Mouse (Mus musculus) testis, adult 2 months (tissue): Measurements from ENCODE around the gene Shc4. TPM values are rescaled to one million over a fixed set of nuclear protein-coding genes. Genes with fewer than 3 reads are reported as not detected.

Source experiments
- H3K27ac ChIP-seq: fragments of 200-500 bp; 2 replicates; pipeline ENCODE4 v1.5.1; 2012; ENCODE audit warnings: low read depth, low read length; ENCODE audit not compliant: control insufficient read depth, insufficient read depth
- H3K27me3 ChIP-seq: fragments of 200-500 bp; 2 replicates; pipeline ENCODE4 v1.6.1; 2012; ENCODE audit warnings: mild to moderate bottlenecking, low read length, moderate library complexity; ENCODE audit not compliant: control insufficient read depth, insufficient read depth
- H3K36me3 ChIP-seq: fragments of 200-500 bp; 2 replicates; pipeline ENCODE4 v1.6.1; 2012; ENCODE audit warnings: mild to moderate bottlenecking, low read length; ENCODE audit not compliant: control insufficient read depth, insufficient read depth
- H3K4me1 ChIP-seq: fragments of 200-500 bp; 2 replicates; pipeline ENCODE4 v1.6.1; 2012; ENCODE audit warnings: low read length; ENCODE audit not compliant: control insufficient read depth, insufficient read depth
- H3K4me3 ChIP-seq: fragments of 200-500 bp; 2 replicates; pipeline ENCODE4 v1.5.1; 2012; ENCODE audit warnings: low read depth, mild to moderate bottlenecking, low read length, moderate library complexity, mixed read lengths; ENCODE audit not compliant: control insufficient read depth
- CTCF ChIP-seq: fragments of 200-500 bp; IDR thresholded peaks from 2 replicates; pipeline ENCODE4 v1.5.1; 2012; ENCODE audit warnings: low read depth, mild to moderate bottlenecking, inconsistent platforms, low read length, moderate library complexity; ENCODE audit not compliant: control insufficient read depth, insufficient read depth, insufficient replicate concordance
- POLR2A ChIP-seq: fragments of 200-500 bp; IDR thresholded peaks from 2 replicates; pipeline ENCODE4 v1.6.1; 2012; ENCODE audit warnings: low read depth, mild to moderate bottlenecking, inconsistent platforms, low read length, moderate library complexity; ENCODE audit not compliant: control insufficient read depth
- polyA plus RNA-seq: library from polyadenylated mRNA; depleted of rRNA; stranded (reverse); fragments of >200 nt; gene quantifications from 2 replicates; pipeline ENCODE4 v1.2.3, GENCODE M21; 2012

Shc4 gene
- polyA plus RNA-seq, 1 experiment = 8.5 TPM

DNA sequence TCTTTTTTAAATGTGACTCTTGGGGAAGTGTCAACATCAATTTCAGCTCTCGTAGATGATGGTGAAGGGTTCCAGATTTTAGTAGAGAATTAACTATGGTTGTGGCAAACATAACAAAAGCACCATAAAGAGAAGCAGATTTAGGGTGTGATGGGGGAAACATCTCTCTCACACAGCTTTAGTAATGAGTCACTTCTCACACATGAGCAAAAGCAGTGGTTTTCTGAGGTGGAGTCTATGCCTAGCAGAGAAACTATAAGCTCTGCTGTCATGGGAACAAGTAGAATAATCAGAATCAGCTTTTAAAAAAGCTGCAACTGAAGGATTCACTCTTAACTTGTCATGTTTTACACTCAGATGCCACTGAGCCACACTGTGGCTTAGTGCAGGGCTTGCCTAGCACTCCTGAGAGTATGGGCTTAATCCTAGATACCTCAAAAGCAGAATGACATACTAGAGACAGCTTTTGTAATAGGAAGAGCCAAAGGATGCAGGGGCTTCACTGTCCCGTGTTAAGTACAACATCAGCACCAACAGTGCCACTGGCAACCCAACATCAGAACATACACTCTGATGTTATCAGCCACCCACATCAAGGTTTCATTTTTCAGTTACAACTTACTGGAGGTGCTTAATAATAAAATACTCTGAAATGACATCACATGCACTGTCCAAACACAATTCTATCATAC, 11.5 kb upstream of the Shc4 start:
- H3K36me3 ChIP-seq = no peaks in the 10 kb centered on the region; the same call in 1 of the 2 replicates
- H3K4me3 ChIP-seq = no peak overlapping the region
- peaks cover 4% of the 10 kb centered on the region for H3K4me1 ChIP-seq
- TF ChIP-seq POLR2A (no peak), CTCF (no peak)
- no peaks in the 10 kb centered on the region for H3K27me3 ChIP-seq
- no peak overlapping the region for H3K27ac ChIP-seq

DNA sequence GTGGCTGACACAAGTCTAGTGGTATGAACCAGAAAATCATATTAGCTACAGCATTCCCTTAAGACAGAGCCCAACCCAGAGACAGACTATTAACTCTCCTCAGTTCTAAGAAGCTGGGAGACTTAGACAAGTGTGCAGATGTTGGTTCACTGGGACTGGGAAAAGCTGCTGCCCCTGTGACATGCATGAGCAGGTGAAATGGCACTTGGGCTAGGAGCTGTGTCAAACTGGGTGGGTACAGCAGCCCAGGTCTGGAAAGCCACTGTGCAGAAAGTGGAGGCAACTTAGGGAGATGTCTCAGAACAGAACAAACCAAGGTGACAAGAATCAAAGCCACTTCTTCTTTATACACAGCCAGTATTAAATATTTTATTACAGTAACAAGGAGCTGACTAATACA, 10.8 kb upstream of the Shc4 start:
- no peak overlapping the region for H3K27ac ChIP-seq
- no peak overlapping the region for H3K4me3 ChIP-seq
- TF ChIP-seq POLR2A = no peak
- TF ChIP-seq CTCF = no peak
- H3K4me1 ChIP-seq = peaks cover 4% of the 10 kb centered on the region
- no peaks in the 10 kb centered on the region for H3K27me3 ChIP-seq
- H3K36me3 ChIP-seq = no peaks in the 10 kb centered on the region

DNA sequence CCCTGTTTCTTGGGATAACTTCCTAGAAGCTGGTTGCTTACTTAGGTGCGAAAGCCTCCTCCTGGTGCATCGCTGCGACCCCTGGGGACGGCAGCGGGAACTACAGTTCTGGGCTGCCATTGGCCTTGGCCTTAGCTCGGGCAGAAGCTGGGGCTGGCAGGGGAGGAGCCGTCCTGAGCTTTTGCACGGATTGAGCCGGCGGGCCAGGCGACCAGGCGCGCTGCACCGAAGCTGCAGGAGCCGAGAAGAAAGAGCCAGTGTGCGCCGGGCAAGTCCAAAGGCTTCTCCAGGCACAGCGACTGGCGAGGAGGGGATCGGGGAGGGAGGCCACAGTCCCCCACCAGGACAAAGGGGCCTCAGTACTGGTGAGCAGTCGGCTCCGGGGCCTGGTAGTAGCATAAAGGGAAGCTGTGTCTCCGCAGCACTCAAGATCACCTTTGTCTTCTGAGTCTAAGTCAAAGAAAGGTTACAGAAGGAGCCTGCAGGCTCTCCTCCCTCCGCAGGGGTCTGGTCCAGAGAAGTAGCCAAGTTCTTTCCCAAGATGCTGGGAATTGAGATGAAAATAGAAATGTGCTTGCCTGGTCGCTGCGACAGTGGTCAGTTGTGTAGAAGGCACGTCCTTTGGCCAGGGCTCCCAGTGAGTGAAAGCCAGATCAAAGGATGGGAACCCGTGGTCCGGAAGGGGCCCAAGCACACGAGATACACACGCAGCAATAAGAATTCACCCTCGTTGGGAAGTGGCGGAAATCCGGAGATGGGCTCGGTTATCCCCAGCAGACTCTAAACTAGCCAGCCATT, 8.0 kb upstream of the Shc4 start:
- H3K27me3 ChIP-seq = no peaks in the 10 kb centered on the region
- peaks cover 4% of the 10 kb centered on the region for H3K4me1 ChIP-seq
- H3K27ac ChIP-seq = no peak overlapping the region
- H3K36me3 ChIP-seq = no peaks in the 10 kb centered on the region
- H3K4me3 ChIP-seq = peak overlapping the region; percentile 53
- no peak for TF ChIP-seq POLR2A
- TF ChIP-seq CTCF = peak; percentile 95

DNA sequence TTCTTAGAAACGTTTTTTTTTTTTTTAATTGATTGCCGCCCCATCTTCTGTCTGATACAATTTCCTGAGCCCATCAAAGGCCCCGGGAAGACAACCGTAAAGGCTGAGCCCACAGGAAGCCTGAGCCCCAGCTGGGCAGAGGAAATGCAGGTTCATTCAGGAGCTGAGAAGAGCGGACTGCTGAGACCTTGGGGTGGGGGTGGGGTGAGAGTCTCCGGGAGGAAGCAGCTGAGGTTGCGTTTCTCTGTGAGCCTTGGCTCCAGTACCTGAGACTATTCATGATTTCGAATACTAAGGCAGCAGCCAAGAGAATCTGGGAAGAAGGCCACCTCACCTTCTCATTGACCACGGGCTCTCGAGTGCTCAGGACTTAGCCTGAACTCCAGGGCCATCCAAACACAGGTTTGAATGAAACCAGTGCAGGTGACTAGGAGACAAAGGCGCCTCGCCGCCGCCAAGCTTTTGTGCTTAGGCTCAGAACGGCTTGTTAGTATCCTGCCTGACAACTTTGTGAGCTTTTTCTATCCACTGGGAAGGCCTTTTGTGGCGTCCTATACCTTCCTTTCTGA, 682 bp upstream of the Shc4 start:
- H3K36me3 ChIP-seq = no peaks in the 10 kb centered on the region
- H3K27ac ChIP-seq = no peak overlapping the region
- peaks cover 2% of the 10 kb centered on the region; the same call in 1 of the 2 replicates for H3K27me3 ChIP-seq
- TF ChIP-seq POLR2A (no peak), CTCF (no peak)
- H3K4me1 ChIP-seq = peaks cover 11% of the 10 kb centered on the region
- H3K4me3 ChIP-seq = no peak overlapping the region

DNA sequence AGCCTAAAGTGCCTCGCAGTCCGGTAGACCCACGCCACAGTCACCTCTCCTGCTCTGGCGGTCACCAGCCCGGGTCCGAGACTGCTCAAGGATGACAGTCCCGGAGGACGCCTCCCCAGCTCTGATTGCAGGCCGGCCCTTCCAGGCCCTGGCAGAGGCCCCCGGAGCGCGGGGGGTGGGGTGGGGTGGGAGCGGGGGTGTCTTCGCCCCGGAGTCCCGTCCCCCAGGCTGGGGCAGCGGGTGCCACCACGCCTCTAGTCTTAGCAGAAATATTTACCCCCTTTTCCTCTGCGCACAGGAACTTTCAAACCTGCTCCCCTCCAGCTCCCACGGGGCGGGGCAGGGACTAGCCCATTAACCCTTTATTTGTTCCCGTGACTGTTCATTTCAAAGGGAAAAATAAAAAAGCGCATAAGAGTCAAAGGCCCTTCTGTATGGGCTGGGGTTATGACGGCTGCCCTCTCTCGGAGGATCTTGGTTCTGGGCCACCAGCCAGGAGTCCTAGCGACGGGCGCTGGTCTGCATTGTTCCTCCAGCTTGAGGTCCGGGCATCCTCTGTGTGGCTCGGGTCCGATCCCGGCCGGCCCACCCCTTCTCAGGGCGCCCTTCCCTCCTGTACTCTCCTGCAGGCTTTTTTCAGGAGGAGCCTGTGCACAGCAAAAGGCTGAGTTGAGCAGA, 401 bp downstream of the Shc4 start:
- H3K27ac ChIP-seq = peak overlapping the region; percentile 32; the same call in 1 of the 2 replicates
- peak overlapping the region; percentile 48 for H3K4me3 ChIP-seq
- peaks cover 11% of the 10 kb centered on the region for H3K4me1 ChIP-seq
- peaks cover 2% of the 10 kb centered on the region; the same call in 1 of the 2 replicates for H3K27me3 ChIP-seq
- no peaks in the 10 kb centered on the region for H3K36me3 ChIP-seq
- TF ChIP-seq CTCF (no peak), POLR2A (no peak; the same call in 1 of the 2 replicates)

DNA sequence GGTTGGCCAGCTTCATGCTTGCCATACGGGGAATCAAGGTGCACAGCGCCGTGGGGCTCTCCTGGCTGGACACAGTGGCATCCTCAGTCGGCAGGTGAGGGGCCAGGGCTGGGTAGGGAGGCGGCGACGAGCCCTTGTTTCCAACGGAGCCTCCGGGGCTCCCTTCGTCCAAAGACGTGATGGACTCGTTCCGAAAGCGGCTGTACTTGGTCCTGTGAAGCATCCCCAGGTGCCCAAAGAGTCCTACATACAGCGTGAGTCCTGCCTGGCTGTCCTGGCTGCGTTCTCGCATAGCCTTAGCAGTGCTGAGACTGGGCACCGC, 901 bp downstream of the Shc4 start:
- H3K27ac ChIP-seq = peak overlapping the region; percentile 32; the same call in 1 of the 2 replicates
- TF ChIP-seq POLR2A (no peak), CTCF (no peak)
- H3K4me1 ChIP-seq = peaks cover 11% of the 10 kb centered on the region
- peak overlapping the region; percentile 48 for H3K4me3 ChIP-seq
- no peaks in the 10 kb centered on the region for H3K36me3 ChIP-seq
- H3K27me3 ChIP-seq = peaks cover 2% of the 10 kb centered on the region; the same call in 1 of the 2 replicates

DNA sequence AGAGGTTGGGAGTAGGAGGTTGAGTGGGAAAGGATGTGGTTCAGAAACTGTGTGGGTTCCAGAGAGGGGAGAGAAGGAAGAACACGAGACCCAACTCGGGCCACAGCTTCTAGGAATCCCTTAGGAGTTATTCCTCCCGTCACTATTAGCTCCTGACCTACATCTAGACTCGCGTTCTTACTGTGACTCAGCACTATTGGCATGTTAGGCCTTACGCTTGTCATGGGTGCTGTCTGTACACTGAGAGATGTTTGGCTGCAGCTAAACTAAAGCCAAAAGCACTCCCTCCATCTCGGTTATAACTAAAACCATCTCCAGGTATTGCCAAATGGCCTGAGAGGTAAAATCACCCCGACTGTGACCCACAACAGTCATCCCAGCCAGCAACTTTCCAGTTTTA, 7.3 kb downstream of the Shc4 start:
- Histone ChIP-seq H3K27me3 (no peaks in the 10 kb centered on the region), H3K4me1 (no peaks in the 10 kb centered on the region), H3K36me3 (no peaks in the 10 kb centered on the region), H3K4me3 (no peak overlapping the region), H3K27ac (peak overlapping the region; percentile 22)
- TF ChIP-seq CTCF (no peak), POLR2A (no peak)
